Mouse (Mus musculus): Measurements from ENCODE around the gene Ccnt2. TPM values are rescaled to one million over a fixed set of nuclear protein-coding genes. Genes with fewer than 3 reads are reported as not detected.

Ccnt2 gene
- polyA plus RNA-seq, 1 experiment from 2014 or later = 113 TPM

GRCm38 (mm10) chr1:127780142-127780541, 6.2 kb downstream of the Ccnt2 start:
- no peak for ATAC-seq (ENCODE audit: low read depth)
- no peak overlapping the region for H3K4me3 ChIP-seq (ENCODE audit: low read depth, low read length)
- WGBS = 3% methylated on average over 3 of the region's 3 CpGs
- H3K4me1 ChIP-seq (ENCODE audit: control insufficient read depth, insufficient read depth, low read length) = peaks cover 29% of the 10 kb centered on the region
- H3K27ac ChIP-seq (ENCODE audit: low read depth, low read length) = no peak overlapping the region
- no peak overlapping the region for H3K9ac ChIP-seq (replicated peaks; ENCODE audit: low read depth, low read length)
- H3K9me3 ChIP-seq (ENCODE audit: control insufficient read depth, low read length) = no peaks in the 10 kb centered on the region
- H3K36me3 ChIP-seq (ENCODE audit: control insufficient read depth, insufficient read depth, low read length) = no peaks in the 10 kb centered on the region; the same call in 1 of the 2 replicates
- no peaks in the 10 kb centered on the region for H3K27me3 ChIP-seq (ENCODE audit: control insufficient read depth, insufficient read depth, low read length)
- no peak overlapping the region for H3K4me2 ChIP-seq (ENCODE audit: low read depth, low read length)

GRCm38 (mm10) chr1:127780849-127781248, 6.9 kb downstream of the Ccnt2 start:
- no peak overlapping the region for H3K9ac ChIP-seq (replicated peaks; ENCODE audit: low read depth, low read length)
- H3K27ac ChIP-seq (ENCODE audit: low read depth, low read length) = no peak overlapping the region
- no peak for ATAC-seq (ENCODE audit: low read depth)
- H3K4me3 ChIP-seq (ENCODE audit: low read depth, low read length) = no peak overlapping the region
- WGBS = 68% methylated on average over 2 of the region's 2 CpGs
- no peaks in the 10 kb centered on the region for H3K27me3 ChIP-seq (ENCODE audit: control insufficient read depth, insufficient read depth, low read length)
- H3K4me2 ChIP-seq (ENCODE audit: low read depth, low read length) = no peak overlapping the region
- no peaks in the 10 kb centered on the region for H3K9me3 ChIP-seq (ENCODE audit: control insufficient read depth, low read length)
- no peaks in the 10 kb centered on the region; the same call in 1 of the 2 replicates for H3K36me3 ChIP-seq (ENCODE audit: control insufficient read depth, insufficient read depth, low read length)
- H3K4me1 ChIP-seq (ENCODE audit: control insufficient read depth, insufficient read depth, low read length) = peaks cover 25% of the 10 kb centered on the region

- Histone ChIP-seq H3K9me3 (ENCODE audit: control insufficient read depth, low read length) (no peaks in the 10 kb centered on the region), H3K9ac (replicated peaks; ENCODE audit: low read depth, low read length) (no peak overlapping the region), H3K4me2 (ENCODE audit: low read depth, low read length) (no peak overlapping the region), H3K36me3 (ENCODE audit: control insufficient read depth, insufficient read depth, low read length) (no peaks in the 10 kb centered on the region), H3K4me3 (ENCODE audit: low read depth, low read length) (no peak overlapping the region), H3K27me3 (ENCODE audit: control insufficient read depth, insufficient read depth, low read length) (no peaks in the 10 kb centered on the region), H3K27ac (ENCODE audit: low read depth, low read length) (no peak overlapping the region), H3K4me1 (ENCODE audit: control insufficient read depth, insufficient read depth, low read length) (peaks cover 15% of the 10 kb centered on the region; the same call in 1 of the 2 replicates)
- ATAC-seq (ENCODE audit: low read depth) = no peak
These were observed 9.9 kb downstream of the Ccnt2 start for GRCm38 (mm10) chr1:127783862-127784261.

- Histone ChIP-seq H3K4me2 (ENCODE audit: low read depth, low read length) (no peak overlapping the region), H3K4me1 (ENCODE audit: control insufficient read depth, insufficient read depth, low read length) (0 out of 2 replicates have a peak, but pooled peaks cover 4% of the 10 kb centered on the region), H3K4me3 (ENCODE audit: low read depth, low read length) (no peak overlapping the region), H3K9ac (replicated peaks; ENCODE audit: low read depth, low read length) (no peak overlapping the region), H3K27ac (ENCODE audit: low read depth, low read length) (no peak overlapping the region), H3K36me3 (ENCODE audit: control insufficient read depth, insufficient read depth, low read length) (no peaks in the 10 kb centered on the region), H3K27me3 (ENCODE audit: control insufficient read depth, insufficient read depth, low read length) (no peaks in the 10 kb centered on the region), H3K9me3 (ENCODE audit: control insufficient read depth, low read length) (no peaks in the 10 kb centered on the region)
- 76% methylated on average over 1 of the region's 1 CpGs for WGBS
- no peak for ATAC-seq (ENCODE audit: low read depth)
These were observed 11.9 kb downstream of the Ccnt2 start for GRCm38 (mm10) chr1:127785882-127786281.

- Histone ChIP-seq H3K4me3 (ENCODE audit: low read depth, low read length) (no peak overlapping the region), H3K9ac (replicated peaks; ENCODE audit: low read depth, low read length) (no peak overlapping the region), H3K36me3 (ENCODE audit: control insufficient read depth, insufficient read depth, low read length) (peaks cover 4% of the 10 kb centered on the region; the same call in 1 of the 2 replicates), H3K4me2 (ENCODE audit: low read depth, low read length) (no peak overlapping the region), H3K27ac (ENCODE audit: low read depth, low read length) (no peak overlapping the region), H3K4me1 (ENCODE audit: control insufficient read depth, insufficient read depth, low read length) (no peaks in the 10 kb centered on the region), H3K9me3 (ENCODE audit: control insufficient read depth, low read length) (no peaks in the 10 kb centered on the region), H3K27me3 (ENCODE audit: control insufficient read depth, insufficient read depth, low read length) (no peaks in the 10 kb centered on the region)
- WGBS = 85% methylated on average over 6 of the region's 6 CpGs
- ATAC-seq (ENCODE audit: low read depth) = no peak
These were observed 15.0 kb downstream of the Ccnt2 start for GRCm38 (mm10) chr1:127788943-127789342.

- Histone ChIP-seq H3K36me3 (ENCODE audit: control insufficient read depth, insufficient read depth, low read length) (peaks cover 4% of the 10 kb centered on the region; the same call in 1 of the 2 replicates), H3K27ac (ENCODE audit: low read depth, low read length) (no peak overlapping the region), H3K4me2 (ENCODE audit: low read depth, low read length) (no peak overlapping the region), H3K4me3 (ENCODE audit: low read depth, low read length) (no peak overlapping the region), H3K4me1 (ENCODE audit: control insufficient read depth, insufficient read depth, low read length) (no peaks in the 10 kb centered on the region), H3K27me3 (ENCODE audit: control insufficient read depth, insufficient read depth, low read length) (no peaks in the 10 kb centered on the region), H3K9ac (replicated peaks; ENCODE audit: low read depth, low read length) (no peak overlapping the region), H3K9me3 (ENCODE audit: control insufficient read depth, low read length) (no peaks in the 10 kb centered on the region)
- no peak for ATAC-seq (ENCODE audit: low read depth)
- WGBS = 94% methylated on average over 1 of the region's 1 CpGs
These were observed 19.5 kb downstream of the Ccnt2 start for GRCm38 (mm10) chr1:127793459-127793858.

- H3K9ac ChIP-seq (replicated peaks; ENCODE audit: low read depth, low read length) = no peak overlapping the region
These were observed 21.3 kb downstream of the Ccnt2 start for GRCm38 (mm10) chr1:127795087-127795769.

GRCm38 (mm10) chr1:127796341-127796740, 22.4 kb downstream of the Ccnt2 start:
- no peaks in the 10 kb centered on the region for H3K27me3 ChIP-seq (ENCODE audit: control insufficient read depth, insufficient read depth, low read length)
- no peak for ATAC-seq (ENCODE audit: low read depth)
- H3K4me3 ChIP-seq (ENCODE audit: low read depth, low read length) = no peak overlapping the region
- peaks cover 7% of the 10 kb centered on the region; the same call in 1 of the 2 replicates for H3K36me3 ChIP-seq (ENCODE audit: control insufficient read depth, insufficient read depth, low read length)
- no peak overlapping the region for H3K4me2 ChIP-seq (ENCODE audit: low read depth, low read length)
- no peaks in the 10 kb centered on the region for H3K4me1 ChIP-seq (ENCODE audit: control insufficient read depth, insufficient read depth, low read length)
- 81% methylated on average over 4 of the region's 4 CpGs for WGBS
- H3K27ac ChIP-seq (ENCODE audit: low read depth, low read length) = no peak overlapping the region
- H3K9me3 ChIP-seq (ENCODE audit: control insufficient read depth, low read length) = no peaks in the 10 kb centered on the region
- H3K9ac ChIP-seq (replicated peaks; ENCODE audit: low read depth, low read length) = no peak overlapping the region

More at GRCm38 (mm10) chr1:127795087-127795769, 21.3 kb downstream of the Ccnt2 start:
- no peak for ATAC-seq (ENCODE audit: low read depth)
- 92% methylated on average over 6 of the region's 6 CpGs for WGBS
- Histone ChIP-seq H3K27ac (ENCODE audit: low read depth, low read length) (no peak overlapping the region), H3K4me2 (ENCODE audit: low read depth, low read length) (no peak overlapping the region), H3K27me3 (ENCODE audit: control insufficient read depth, insufficient read depth, low read length) (no peaks in the 10 kb centered on the region), H3K9me3 (ENCODE audit: control insufficient read depth, low read length) (no peaks in the 10 kb centered on the region), H3K36me3 (ENCODE audit: control insufficient read depth, insufficient read depth, low read length) (peaks cover 7% of the 10 kb centered on the region; the same call in 1 of the 2 replicates), H3K4me3 (ENCODE audit: low read depth, low read length) (no peak overlapping the region), H3K4me1 (ENCODE audit: control insufficient read depth, insufficient read depth, low read length) (no peaks in the 10 kb centered on the region)

GRCm38 (mm10) chr1:127796752-127797151, 22.8 kb downstream of the Ccnt2 start:
- WGBS = 95% methylated on average over 1 of the region's 1 CpGs
- ATAC-seq (ENCODE audit: low read depth) = no peak
- H3K9ac ChIP-seq (replicated peaks; ENCODE audit: low read depth, low read length) = no peak overlapping the region

More at GRCm38 (mm10) chr1:127796752-127797151, 22.8 kb downstream of the Ccnt2 start:
- Histone ChIP-seq H3K4me1 (ENCODE audit: control insufficient read depth, insufficient read depth, low read length) (no peaks in the 10 kb centered on the region), H3K27ac (ENCODE audit: low read depth, low read length) (no peak overlapping the region), H3K27me3 (ENCODE audit: control insufficient read depth, insufficient read depth, low read length) (no peaks in the 10 kb centered on the region), H3K4me3 (ENCODE audit: low read depth, low read length) (no peak overlapping the region), H3K36me3 (ENCODE audit: control insufficient read depth, insufficient read depth, low read length) (peaks cover 9% of the 10 kb centered on the region), H3K9me3 (ENCODE audit: control insufficient read depth, low read length) (no peaks in the 10 kb centered on the region), H3K4me2 (ENCODE audit: low read depth, low read length) (no peak overlapping the region)

All from neural tube, embryonic 14.5 days (tissue).